Mouse (Mus musculus) liver, embryonic 16.5 days (tissue): Measurements from ENCODE around the gene Nars2. TPM values are rescaled to one million over a fixed set of nuclear protein-coding genes. Genes with fewer than 3 reads are reported as not detected.

Experiments
- ATAC-seq: fragments of 200-750 bp; cut with Nextera tagmentation; 2 replicates; pipeline ENCODE4 v1.8.0; 2017; ENCODE audit warnings: low read depth, mild to moderate bottlenecking, moderate number of reproducible peaks, moderate library complexity
- H3K27ac ChIP-seq: fragments of 300-500 bp; sonication (generic); 2 replicates; pipeline ENCODE4 v1.5.1; 2014; ENCODE audit warnings: mild to moderate bottlenecking, low read length
- H3K27me3 ChIP-seq: fragments of 300-500 bp; sonication (generic); 2 replicates; pipeline ENCODE4 v1.6.1; 2014; ENCODE audit warnings: low read depth, low read length, mixed read lengths; ENCODE audit not compliant: control insufficient read depth, insufficient read depth
- H3K36me3 ChIP-seq: fragments of 300-500 bp; sonication (generic); 2 replicates; pipeline ENCODE4 v1.6.1; 2014; ENCODE audit warnings: mild to moderate bottlenecking; ENCODE audit not compliant: control insufficient read depth, insufficient read depth
- H3K4me1 ChIP-seq: fragments of 300-500 bp; sonication (generic); 2 replicates; pipeline ENCODE4 v1.6.1; 2014; ENCODE audit warnings: low read depth, low read length, mixed read lengths; ENCODE audit not compliant: control insufficient read depth
- H3K4me2 ChIP-seq: fragments of 300-500 bp; sonication (generic); 2 replicates; pipeline ENCODE4 v1.6.1; 2014; ENCODE audit warnings: low read depth, low read length, mixed read lengths
- H3K4me3 ChIP-seq: fragments of 300-500 bp; sonication (generic); 2 replicates; pipeline ENCODE4 v1.5.1; 2014; ENCODE audit warnings: low read depth, mild to moderate bottlenecking, low read length
- H3K9ac ChIP-seq: fragments of 300-500 bp; sonication (generic); 2 replicates; pipeline ENCODE4 v1.6.1; 2014; ENCODE audit warnings: low read depth, low read length
- H3K9me3 ChIP-seq: fragments of 300-500 bp; sonication (generic); replicated peaks from 2 replicates; pipeline ENCODE4 v1.6.1; 2016; ENCODE audit warnings: low read length; ENCODE audit not compliant: control insufficient read depth
- WGBS: fragments of 180-500 bp; shearing (Covaris S2); extraction: QIAGEN DNeasy Blood & Tissue Kit; methylation state at CpG from one replicate; pipeline ENCODE4 v1.1.7; 2014; ENCODE audit not compliant: insufficient replicate concordance; 5-methylcytosine and 5-hydroxymethylcytosine counted together
- polyA plus RNA-seq: library from polyadenylated mRNA; unstranded; fragments of >200 nt; fragmentation: Nextera tagmentation; extraction: Ambion mirVana; gene quantifications from 2 replicates; pipeline ENCODE4 v1.2.1, GENCODE M21; 2015

Nars2 gene
- polyA plus RNA-seq, 1 experiment from 2014 or later = 14.4 TPM

DNA sequence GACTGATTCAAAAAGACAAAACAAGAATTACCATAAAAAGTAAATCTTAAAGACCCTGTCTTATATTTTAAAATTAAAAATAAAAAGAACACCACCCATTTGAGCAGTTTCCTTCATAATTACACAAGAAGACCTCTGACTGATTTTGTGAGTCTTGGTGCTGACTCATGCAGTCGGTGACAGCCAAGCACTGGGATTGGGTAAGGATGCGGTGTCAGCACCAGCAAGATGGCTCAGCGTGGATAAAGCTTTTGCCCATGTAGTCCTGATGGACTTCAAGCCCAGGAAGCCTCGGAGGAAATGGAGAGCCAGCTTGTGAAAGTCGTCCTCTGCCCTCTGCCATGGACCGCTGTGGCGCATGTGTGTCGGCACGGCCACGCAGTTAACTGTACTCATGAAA lies 77.8 kb downstream of the Nars2 start:
- Histone ChIP-seq H3K9ac (no peak overlapping the region), H3K36me3 (no peaks in the 10 kb centered on the region), H3K4me3 (no peak overlapping the region), H3K4me1 (no peaks in the 10 kb centered on the region), H3K27ac (no peak overlapping the region), H3K4me2 (no peak overlapping the region), H3K9me3 (no peaks in the 10 kb centered on the region), H3K27me3 (no peaks in the 10 kb centered on the region)
- WGBS = 83% methylated on average over 10 of the region's 10 CpGs
- ATAC-seq = no peak

DNA sequence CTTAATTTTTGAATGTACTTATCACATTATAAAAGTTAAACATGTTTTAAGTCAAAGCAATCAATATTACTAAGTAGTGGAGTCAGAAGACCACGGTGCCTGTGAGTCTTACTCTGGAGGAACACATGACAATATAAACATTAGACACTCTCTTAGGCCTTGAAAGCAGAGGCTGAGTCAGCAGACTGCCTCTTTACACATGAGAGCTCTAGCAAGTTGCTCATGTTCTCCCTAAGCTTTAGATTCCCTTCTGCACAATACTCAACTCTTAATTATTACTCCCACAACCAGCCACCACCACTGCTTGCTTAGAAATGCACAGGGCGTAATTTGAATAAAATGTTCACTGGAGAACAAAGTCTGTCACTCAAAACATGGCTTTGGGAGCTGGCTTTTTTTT lies 81.1 kb downstream of the Nars2 start:
- no peaks in the 10 kb centered on the region for H3K9me3 ChIP-seq
- no peak for ATAC-seq
- H3K36me3 ChIP-seq = peaks cover 5% of the 10 kb centered on the region
- no peaks in the 10 kb centered on the region for H3K4me1 ChIP-seq
- no peak overlapping the region for H3K27ac ChIP-seq
- no peak overlapping the region for H3K4me2 ChIP-seq
- WGBS = 80% methylated on average over 2 of the region's 2 CpGs
- no peak overlapping the region for H3K4me3 ChIP-seq
- no peaks in the 10 kb centered on the region for H3K27me3 ChIP-seq
- H3K9ac ChIP-seq = no peak overlapping the region

DNA sequence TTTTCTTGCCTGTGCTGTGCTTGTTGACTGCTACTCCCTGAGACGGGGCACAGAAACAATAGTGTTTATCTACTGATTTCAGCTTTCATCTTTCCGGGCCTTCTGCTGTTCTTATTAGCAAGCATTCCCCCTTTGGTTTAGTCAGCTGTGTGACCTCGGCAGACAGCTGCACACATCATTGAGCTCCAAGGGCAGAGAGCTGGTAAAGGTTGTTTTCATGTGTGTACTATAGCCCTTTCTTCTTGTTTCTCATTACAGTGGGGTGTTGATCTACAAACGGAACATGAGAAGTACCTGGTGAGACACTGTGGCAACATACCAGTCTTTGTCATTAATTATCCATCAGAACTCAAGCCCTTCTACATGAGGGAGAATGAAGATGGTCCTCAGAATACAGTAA lies 88.3 kb downstream of the Nars2 start:
- H3K36me3 ChIP-seq = peaks cover 4% of the 10 kb centered on the region
- no peaks in the 10 kb centered on the region for H3K9me3 ChIP-seq
- ATAC-seq = no peak
- no peak overlapping the region for H3K4me2 ChIP-seq
- H3K9ac ChIP-seq = no peak overlapping the region
- H3K4me3 ChIP-seq = no peak overlapping the region
- H3K27ac ChIP-seq = no peak overlapping the region
- WGBS = 62% methylated on average over 4 of the region's 4 CpGs
- no peaks in the 10 kb centered on the region for H3K27me3 ChIP-seq
- H3K4me1 ChIP-seq = no peaks in the 10 kb centered on the region

DNA sequence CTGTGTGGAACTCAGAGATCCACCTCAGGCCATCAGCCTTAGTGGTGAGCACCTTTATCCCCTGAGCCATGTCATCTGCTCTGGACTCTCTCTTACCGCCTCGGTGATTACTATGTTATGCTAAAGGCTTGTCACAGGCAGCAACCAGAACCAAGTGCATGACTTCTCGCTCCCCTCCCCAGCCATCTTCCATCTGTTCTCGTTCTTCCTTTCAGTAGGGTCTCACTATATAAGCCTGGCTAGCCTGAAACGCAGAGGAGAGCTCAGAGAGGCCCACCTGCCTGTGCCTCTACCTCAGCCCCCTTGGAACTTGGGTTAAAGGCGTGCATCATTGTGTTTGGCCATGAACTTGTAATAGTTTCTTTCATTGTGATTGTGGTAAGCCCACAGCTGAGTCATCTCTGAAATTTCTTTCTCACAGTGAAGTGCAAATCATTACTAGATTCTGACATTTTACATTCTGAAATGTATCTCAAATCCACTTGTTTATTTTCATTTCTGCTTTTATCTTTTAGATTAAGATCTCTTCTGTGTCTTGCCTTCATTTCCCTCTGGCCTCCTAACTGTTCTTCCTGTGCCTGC lies 90.7 kb downstream of the Nars2 start:
- Histone ChIP-seq H3K9ac (no peak overlapping the region), H3K4me1 (no peaks in the 10 kb centered on the region), H3K27me3 (no peaks in the 10 kb centered on the region), H3K9me3 (no peaks in the 10 kb centered on the region), H3K4me3 (no peak overlapping the region), H3K27ac (no peak overlapping the region), H3K36me3 (no peaks in the 10 kb centered on the region), H3K4me2 (no peak overlapping the region)
- ATAC-seq = no peak
- 85% methylated on average over 6 of the region's 6 CpGs for WGBS

DNA sequence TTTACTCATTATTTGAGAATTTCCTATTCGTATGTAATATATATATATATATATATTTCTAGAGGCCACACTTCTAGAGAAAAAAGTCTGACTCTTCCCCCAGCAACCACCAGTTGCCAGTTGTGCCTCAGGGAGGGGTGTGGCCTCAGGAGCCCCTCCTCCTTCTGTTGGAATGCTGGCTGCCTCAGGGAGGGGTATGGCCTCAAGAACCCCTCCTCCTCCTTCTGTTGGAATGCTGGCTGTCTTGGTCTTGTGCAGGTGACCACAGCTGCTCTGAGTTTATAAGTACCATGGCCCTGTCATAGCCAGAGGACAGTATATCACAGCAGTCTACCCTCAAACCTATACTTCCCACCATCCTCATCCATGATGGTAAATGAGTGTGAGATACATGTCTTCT lies 91.7 kb downstream of the Nars2 start:
- Histone ChIP-seq H3K4me2 (no peak overlapping the region), H3K36me3 (no peaks in the 10 kb centered on the region), H3K9me3 (no peaks in the 10 kb centered on the region), H3K4me3 (no peak overlapping the region), H3K4me1 (no peaks in the 10 kb centered on the region), H3K9ac (no peak overlapping the region), H3K27me3 (no peaks in the 10 kb centered on the region), H3K27ac (no peak overlapping the region)
- ATAC-seq = no peak
- whole genome bisulfite sequencing = 67% methylated on average over 1 of the region's 1 CpGs

DNA sequence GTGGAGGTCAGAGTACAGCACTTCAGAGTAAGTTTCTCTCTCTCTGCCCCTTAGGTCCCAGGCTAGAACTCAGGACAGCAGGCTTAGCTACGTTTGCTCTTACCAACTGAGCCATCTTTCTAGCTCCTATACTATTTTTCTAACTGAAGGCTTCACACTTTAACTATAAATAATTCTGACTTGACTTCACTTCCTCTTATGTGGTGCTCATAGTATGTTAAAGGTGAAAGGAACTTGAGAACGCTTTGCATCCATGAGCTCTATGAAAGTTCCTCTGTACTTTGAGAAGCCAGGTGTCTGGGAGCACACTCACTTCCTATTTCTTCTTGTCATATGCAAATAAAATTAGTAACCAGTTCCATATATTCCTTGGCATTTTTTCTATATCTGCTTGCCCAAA lies 109.7 kb downstream of the Nars2 start:
- peaks cover 3% of the 10 kb centered on the region; the same call in 1 of the 2 replicates for H3K36me3 ChIP-seq
- no peak overlapping the region for H3K9ac ChIP-seq
- H3K4me1 ChIP-seq = no peaks in the 10 kb centered on the region
- no peaks in the 10 kb centered on the region for H3K9me3 ChIP-seq
- ATAC-seq = no peak
- 73% methylated on average over 2 of the region's 2 CpGs for WGBS
- H3K27ac ChIP-seq = no peak overlapping the region
- no peak overlapping the region for H3K4me3 ChIP-seq
- H3K27me3 ChIP-seq = no peaks in the 10 kb centered on the region
- H3K4me2 ChIP-seq = no peak overlapping the region

DNA sequence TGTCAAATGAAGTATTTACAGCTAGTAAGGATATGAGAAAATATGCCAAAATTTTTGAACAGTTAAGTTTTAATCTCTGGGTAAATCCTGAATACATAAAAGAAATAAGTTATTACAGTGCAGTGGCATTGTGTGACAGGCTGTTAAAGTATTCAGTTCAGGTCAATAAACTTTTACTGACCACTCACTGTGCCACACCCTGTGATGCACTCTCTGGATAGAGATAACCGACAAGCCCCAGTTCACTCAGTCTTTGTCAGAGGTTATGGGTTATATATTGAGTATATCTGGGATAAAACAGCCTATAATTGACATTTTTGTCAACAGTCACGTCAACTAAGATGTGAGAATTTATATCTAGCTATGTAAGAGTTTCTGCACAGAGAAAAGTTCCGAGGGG lies 120.2 kb downstream of the Nars2 start:
- Histone ChIP-seq H3K36me3 (no peaks in the 10 kb centered on the region), H3K4me1 (peaks cover 2% of the 10 kb centered on the region; the same call in 1 of the 2 replicates), H3K9ac (no peak overlapping the region), H3K27ac (no peak overlapping the region), H3K4me3 (no peak overlapping the region), H3K4me2 (no peak overlapping the region), H3K27me3 (no peaks in the 10 kb centered on the region), H3K9me3 (no peaks in the 10 kb centered on the region)
- WGBS = 42% methylated on average over 3 of the region's 3 CpGs
- ATAC-seq = no peak

DNA sequence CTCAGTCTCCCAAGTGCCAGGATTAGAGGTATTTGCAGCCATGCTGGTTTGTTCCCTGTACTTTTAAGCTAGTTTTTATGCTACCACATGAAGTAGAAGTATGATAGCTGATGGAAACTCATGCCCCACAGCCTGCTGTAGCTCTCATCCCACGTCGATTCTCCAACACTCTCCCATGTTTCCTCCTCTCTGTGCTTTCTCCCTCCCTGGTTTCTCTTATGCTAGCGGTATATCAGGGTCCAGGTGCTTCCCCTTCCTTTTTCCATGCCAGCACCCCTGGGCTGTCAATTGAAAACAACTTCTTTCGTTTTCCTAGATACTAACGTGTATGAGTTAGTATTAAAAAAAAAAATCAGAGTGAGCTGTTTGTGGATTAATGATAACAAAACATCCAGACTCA lies 120.8 kb downstream of the Nars2 start:
- Histone ChIP-seq H3K9me3 (no peaks in the 10 kb centered on the region), H3K9ac (no peak overlapping the region), H3K36me3 (no peaks in the 10 kb centered on the region), H3K4me3 (no peak overlapping the region), H3K27ac (no peak overlapping the region), H3K4me1 (peaks cover 2% of the 10 kb centered on the region; the same call in 1 of the 2 replicates), H3K4me2 (no peak overlapping the region), H3K27me3 (no peaks in the 10 kb centered on the region)
- no peak for ATAC-seq
- WGBS = 56% methylated on average over 5 of the region's 5 CpGs

DNA sequence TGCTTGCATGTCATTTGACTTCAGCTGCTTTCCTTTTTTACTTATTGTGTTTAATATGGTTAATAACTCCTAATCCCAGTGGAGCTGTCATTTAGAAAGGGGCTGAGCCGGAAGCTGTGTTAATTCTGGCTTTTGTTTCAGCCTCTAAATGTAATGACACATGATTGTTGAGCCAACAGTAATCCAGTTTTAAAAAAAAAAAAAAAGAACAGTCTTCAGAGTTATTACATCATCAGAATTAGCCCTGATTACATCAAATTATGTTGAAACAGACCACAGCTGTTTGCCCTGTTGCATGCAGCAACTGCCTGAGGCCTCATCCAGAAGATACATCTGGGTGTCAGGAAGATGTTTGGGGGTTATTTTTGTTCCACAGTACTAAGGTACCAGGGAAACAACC lies 123.7 kb downstream of the Nars2 start:
- Histone ChIP-seq H3K4me1 (peaks cover 2% of the 10 kb centered on the region; the same call in 1 of the 2 replicates), H3K4me2 (no peak overlapping the region), H3K27ac (no peak overlapping the region), H3K9me3 (no peaks in the 10 kb centered on the region), H3K4me3 (no peak overlapping the region), H3K9ac (no peak overlapping the region), H3K36me3 (no peaks in the 10 kb centered on the region), H3K27me3 (no peaks in the 10 kb centered on the region)
- 76% methylated on average over 1 of the region's 1 CpGs for WGBS
- ATAC-seq = no peak
